Mouse (Mus musculus) right cerebral cortex, postnatal 4 days (tissue): ENCODE data around the gene Olfr1510.
"Not testable (repeated sequence)": the region's sequence is repeated elsewhere in the genome, so short reads cannot be mapped to it uniquely, and the experiment has no call there.

Experiments
- DNase-seq: peaks from one replicate; pipeline ENCODE4 v3.0.0-alpha.2; 2022

Olfr1510 gene

DNA sequence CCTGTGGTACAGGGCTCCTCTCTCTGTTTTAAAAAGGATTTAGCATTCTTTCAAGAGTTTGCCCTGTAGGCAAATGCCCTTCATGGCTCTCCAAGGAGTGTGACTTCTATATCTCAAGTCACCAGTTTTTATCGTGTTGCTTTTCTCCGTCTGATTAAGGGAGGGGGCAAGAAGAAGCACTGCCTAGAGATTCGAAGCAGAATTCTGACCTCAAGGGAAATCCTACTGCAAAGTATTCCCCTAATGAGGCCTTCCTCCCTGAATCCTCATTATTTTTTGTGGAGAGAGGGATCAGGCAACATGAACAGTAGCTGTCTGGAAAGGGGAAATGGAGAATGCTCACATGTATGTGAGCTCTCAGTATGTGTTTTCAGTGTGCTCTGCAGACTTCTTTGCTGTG, at the start of gene Olfr1510:
TSS of gene Olfr1510 (minus strand) at position 101 of the 400 bp plus-strand sequence.
- DNase-seq: no peak

DNA sequence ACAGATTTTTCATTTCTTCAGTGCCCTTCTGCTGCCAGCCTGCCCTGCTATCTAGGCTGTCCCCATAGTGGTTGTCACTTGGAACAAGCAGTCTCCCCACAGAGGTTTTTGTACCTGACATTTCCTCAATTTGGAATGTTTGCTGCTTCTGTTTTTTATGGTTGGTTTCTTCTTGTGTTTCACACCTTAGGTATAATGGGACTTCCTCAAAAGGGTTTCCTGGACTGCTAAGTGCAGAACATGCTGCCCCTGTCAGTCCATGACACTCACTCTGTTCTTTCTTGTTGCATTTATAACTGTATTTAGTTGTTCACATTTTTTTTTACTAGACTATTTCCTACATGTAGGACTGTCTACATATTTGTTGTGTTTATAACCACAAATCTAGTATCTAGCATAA, 47.8 kb upstream of the Olfr1510 start:
- DNase-seq: no peak

DNA sequence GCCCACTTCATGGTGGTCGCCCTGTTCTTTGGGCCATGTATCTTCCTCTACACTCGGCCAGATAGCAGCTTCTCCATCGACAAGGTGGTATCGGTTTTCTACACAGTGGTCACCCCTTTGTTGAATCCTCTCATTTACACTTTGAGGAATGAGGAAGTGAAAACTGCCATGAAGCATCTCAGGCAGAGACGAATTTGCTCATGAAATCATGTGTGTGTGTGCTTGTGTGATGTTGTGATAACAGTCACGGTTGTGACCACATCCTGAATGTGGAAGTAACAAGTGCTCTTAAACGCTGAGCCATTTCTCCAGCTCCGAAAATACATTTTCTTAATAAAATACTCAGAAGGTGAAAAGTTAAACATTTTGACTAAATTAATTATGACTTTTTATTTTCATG, 37.0 kb upstream of the Olfr1510 start:
- no peak for DNase-seq

DNA sequence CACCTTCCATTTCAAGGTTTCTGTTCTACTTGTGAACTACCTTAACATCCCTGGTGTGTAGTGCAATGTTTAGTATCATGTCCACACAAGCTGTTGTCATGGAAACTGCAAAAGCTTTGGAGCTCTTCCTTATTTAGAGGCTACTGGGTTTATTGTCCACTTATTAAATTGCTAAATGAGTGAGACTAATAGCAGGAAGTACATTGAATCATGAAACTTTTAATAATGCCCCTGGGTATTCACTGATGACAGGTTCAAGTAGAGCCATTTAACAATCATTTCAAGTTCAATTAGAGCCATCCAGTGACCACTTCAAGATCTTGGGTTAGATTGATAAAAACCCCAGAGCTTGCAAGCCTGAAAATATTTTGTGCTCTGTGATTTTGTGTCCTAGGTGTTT, 28.5 kb upstream of the Olfr1510 start, which contains the start of gene Olfr1509:
TSS of gene Olfr1509 (plus strand) at position 301 of the 400 bp plus-strand sequence.
- no peak for DNase-seq

DNA sequence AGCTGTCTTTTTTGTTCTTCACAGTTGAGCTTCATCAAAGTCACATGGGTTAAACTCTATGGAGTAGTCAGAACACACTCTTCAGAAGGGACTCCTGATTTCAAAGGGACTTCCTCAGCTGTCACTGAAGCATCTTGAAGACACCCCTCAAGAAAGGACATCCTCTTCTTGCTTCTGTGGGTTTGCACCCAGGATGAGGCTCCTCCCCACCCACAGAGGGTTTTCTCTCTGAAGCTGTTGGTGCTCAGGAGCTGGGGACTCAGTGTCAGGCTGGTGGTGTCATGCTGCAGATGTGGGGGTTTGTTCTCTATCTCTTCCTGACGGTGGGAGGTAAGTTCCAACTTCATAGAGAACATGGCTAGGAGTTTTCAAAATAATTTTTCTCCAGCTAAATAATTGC, 13.5 kb upstream of the Olfr1510 start:
- DNase-seq: no peak

DNA sequence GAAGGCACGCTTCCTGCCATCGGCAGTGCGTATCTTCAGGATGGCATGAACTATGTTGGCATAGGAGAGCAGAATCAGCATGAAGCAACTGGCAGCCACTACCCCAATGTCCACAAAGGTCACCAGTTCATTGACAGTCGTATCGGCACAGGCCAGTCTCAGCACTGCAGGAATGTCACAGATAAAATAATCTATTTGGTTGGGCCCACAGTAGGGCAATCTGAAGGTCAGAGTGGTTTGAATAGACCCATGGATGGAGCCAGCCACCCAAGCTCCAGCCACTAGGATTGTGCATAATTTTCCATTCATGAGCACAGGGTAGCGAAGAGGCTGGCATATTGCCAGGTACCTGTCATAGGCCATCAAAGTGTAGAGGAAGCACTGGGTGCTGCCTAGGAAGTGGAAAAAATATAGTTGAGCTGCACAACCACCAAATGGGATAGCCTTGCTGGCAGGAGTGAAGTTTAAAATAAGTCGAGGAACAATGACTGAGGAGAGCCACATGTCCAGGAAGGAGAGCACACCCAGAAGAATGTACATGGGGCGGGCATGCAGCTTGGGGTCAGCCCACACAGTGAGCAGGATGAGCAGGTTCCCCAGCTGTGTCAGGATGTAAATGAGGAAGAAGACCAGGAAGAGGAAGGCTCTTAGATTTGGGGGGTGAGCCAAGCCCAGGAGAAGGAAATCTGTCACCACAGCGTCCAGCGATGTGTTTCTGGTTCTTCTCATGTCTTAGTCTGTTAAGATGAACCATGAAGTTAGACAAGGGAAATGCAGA, 3.8 kb downstream of the Olfr1510 start:
- DNase-seq: not testable (repeated sequence)

DNA sequence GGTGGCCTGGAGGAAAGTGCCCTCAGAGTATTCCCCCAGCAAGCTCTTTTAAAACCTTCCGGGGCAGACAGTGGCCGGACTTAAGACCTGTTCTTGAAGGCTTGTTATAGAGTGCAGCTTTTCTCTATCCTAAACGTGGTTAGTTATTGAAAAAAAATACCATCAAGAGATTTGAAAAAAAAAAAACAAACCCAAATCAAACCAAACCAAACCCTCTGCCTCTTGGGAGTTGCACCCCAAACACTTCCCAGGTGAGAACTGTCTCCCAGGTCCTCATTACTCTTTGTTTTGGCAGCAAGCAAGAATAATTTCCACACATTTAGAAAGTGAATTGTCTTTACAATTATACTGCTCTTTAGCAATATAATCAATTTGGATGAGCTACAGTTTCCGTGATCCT, 16.9 kb downstream of the Olfr1510 start, which contains the start of gene Olfr1511:
TSS of gene Olfr1511 (minus strand) at position 101 of the 400 bp plus-strand sequence.
- no peak for DNase-seq

DNA sequence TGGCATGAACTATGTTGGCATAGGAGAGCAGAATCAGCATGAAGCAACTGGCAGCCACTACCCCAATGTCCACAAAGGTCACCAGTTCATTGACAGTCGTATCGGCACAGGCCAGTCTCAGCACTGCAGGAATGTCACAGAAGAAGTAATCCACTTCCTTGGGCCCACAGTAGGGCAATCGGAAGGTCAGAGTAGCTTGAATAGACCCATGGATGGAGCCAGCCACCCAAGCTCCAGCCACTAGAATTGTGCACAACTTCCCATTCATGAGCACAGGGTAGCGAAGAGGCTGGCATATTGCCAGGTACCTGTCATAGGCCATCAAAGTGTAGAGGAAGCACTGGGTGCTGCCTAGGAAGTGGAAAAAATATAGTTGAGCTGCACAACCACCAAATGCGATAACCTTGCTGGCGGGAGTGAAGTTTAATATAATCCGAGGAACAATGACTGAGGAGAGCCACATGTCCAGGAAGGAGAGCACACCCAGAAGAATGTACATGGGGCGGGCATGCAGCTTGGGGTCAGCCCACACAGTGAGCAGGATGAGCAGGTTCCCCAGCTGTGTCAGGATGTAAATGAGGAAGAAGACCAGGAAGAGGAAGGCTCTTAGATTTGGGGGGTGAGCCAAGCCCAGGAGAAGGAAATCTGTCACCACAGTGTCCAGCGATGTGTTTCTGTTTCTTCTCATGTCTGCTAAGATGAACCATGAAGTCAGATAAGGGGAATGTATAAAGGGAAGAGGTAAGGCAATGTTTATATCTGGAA, 23.9 kb downstream of the Olfr1510 start:
- DNase-seq: not testable (repeated sequence)

DNA sequence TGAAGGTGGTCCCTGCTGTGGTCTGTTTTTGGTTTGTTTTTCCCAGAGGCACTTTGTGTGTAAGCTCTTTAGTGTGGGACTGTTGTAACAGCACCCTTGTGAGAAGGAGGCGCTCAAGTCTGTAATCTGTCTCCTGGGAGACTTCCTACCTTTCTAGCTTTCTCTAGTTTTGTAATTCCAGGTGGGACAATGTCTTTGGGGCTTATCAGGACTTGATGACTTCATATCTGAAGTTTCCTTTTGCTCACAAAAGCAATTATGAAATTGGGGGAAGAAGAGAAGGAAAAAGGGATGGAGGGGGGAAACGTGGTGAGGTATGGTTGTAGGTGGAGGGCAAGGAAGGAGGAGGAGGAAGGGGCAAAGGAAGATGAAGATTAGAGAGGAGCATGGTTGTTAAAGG, 35.1 kb downstream of the Olfr1510 start, which contains the start of gene Olfr1512:
TSS of gene Olfr1512 (minus strand) at position 101 of the 400 bp plus-strand sequence.
- DNase-seq: no peak

DNA sequence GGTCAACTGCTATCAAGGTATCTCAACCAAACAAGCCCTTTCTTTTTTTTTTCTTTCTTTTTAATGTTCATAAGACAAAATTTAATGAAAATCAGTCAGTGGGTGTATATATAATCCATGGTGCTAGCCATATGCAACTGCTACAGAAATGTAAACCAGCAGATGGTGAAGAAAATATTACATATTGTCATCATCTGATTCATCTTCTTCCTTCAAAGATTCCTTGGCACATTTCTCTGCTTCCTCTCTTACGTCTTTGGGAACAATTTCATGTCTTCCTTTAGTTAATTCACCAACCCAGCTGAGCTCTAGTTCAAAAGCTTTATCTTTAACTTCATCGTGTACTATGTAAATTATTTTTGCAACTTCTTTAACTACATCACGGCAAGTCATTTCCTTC, 45.4 kb downstream of the Olfr1510 start:
- DNase-seq: no peak
